ENCODE assay signal across 21 mouse cellular contexts in the genomic region with DNA sequence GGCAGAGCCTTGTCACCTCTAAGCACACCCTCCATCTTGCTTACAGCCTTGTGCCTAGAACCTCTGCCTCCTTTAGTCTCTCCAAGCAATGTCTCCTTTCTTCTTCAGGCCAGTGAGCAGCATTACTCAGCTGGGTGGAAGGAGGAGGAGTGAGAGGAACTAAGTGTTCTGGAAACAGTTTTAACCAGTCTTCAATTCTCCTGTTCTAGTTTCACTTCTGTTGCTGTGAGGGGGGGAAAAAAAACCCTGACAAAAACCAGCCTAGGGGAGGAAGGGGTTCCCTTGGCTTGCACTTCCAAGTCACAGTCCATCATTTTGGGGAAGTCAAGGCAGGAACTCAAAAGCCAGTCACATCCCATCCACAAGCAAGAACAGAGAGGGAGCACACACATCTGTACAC. TPM values are rescaled to one million over a fixed set of nuclear protein-coding genes. Genes with fewer than 3 reads are reported as not detected.
DNase-seq lines count a peak whose midpoint lies in the region; ATAC-seq and TF ChIP-seq lines count a peak whose summit lies in the region.
"Had no signal": no experiment of that assay in that cellular context is flagged by ENCODE, and none has a peak within 500 bp of the region (broad histone marks: within the 10 kb centered on the region; RNA-seq: fewer than 3 reads in every experiment).

No protein-coding gene starts in this region.

- no peak for DNase-seq in frontal cortex, postnatal 14 days (ENCODE audit: low spot score in 2 of 2)
- DNase-seq in spleen, adult 2 months (ENCODE audit: low read depth in 1 of 2, low spot score in 2 of 2), result no peak
- no peak for DNase-seq in spleen, adult 12 weeks (ENCODE audit: low spot score)
- no peak for DNase-seq in ovary, postnatal 36 days (ENCODE audit: low spot score)
- DNase-seq in urinary bladder, postnatal 36 days (ENCODE audit: low spot score in 2 of 2), result no peak
- DNase-seq: adrenal gland, postnatal 36 days; cerebellum, adult 9-10 months; gastrocnemius, postnatal 10 days; kidney, adult 18-20 months; lung, embryonic 14.5 days; thymus, postnatal 25 days had no signal

- TF ChIP-seq POLR2A in spleen, adult 2 months (IDR thresholded peaks at IDR 0.05; ENCODE audit: low read depth, low read length), result no peak

- no peaks in the 10 kb centered on the region for H3K27me3 ChIP-seq in spleen, adult 2 months (ENCODE audit: control insufficient read depth, insufficient read depth, low read length)
- H3K27me3 ChIP-seq: embryonic facial prominence, embryonic 15.5 days; hindbrain, embryonic 13.5 days; liver, embryonic 12.5 days; stomach, embryonic 15.5 days had no signal

- H3K36me3 ChIP-seq in spleen, adult 2 months (ENCODE audit: control insufficient read depth, insufficient read depth, low read length), result no peaks in the 10 kb centered on the region
- H3K36me3 ChIP-seq: embryonic facial prominence, embryonic 15.5 days; hindbrain, embryonic 13.5 days; liver, embryonic 12.5 days; midbrain, embryonic 10.5 days; stomach, embryonic 15.5 days had no signal

- peak; percentile 50; the same call in 1 of the 2 replicates for ATAC-seq in frontal cortex, adult (ENCODE audit: low TSS enrichment)
- ATAC-seq in megakaryocyte, adult 5-6 weeks (ENCODE audit: poor library complexity, severe bottlenecking), result peak; percentile 90
- ATAC-seq: forebrain, embryonic 14.5 days; liver, embryonic 12.5 days; midbrain, embryonic 16.5 days had no signal

- H3K4me1 ChIP-seq in spleen, adult 2 months (ENCODE audit: control insufficient read depth, insufficient read depth, insufficient read length), result no peaks in the 10 kb centered on the region
- H3K4me1 ChIP-seq: hindbrain, embryonic 13.5 days; liver, embryonic 12.5 days; stomach, embryonic 15.5 days had no signal

- TF ChIP-seq CTCF in spleen, adult 2 months (IDR thresholded peaks at IDR 0.05; ENCODE audit: extremely low read depth, insufficient read depth, insufficient read length, insufficient replicate concordance), result no peak

- H3K4me3 ChIP-seq in spleen, adult 2 months (ENCODE audit: extremely low read depth, insufficient read depth, insufficient read length), result no peak overlapping the region
- H3K4me3 ChIP-seq: embryonic facial prominence, embryonic 15.5 days; hindbrain, embryonic 13.5 days; liver, embryonic 12.5 days; midbrain, embryonic 10.5 days; stomach, embryonic 15.5 days had no signal

- peak overlapping the region; percentile 14; the same call in 1 of the 2 replicates for H3K27ac ChIP-seq in spleen, adult 2 months (ENCODE audit: insufficient read depth, low read length)
- H3K27ac ChIP-seq: embryonic facial prominence, embryonic 15.5 days; hindbrain, embryonic 13.5 days; kidney, postnatal 0 days; liver, embryonic 12.5 days; midbrain, embryonic 10.5 days; stomach, embryonic 15.5 days had no signal

RNA-seq across cellular contexts. Expression of a gene that starts 29.8 kb away (rescaled TPM):
- polyA plus RNA-seq in spleen, adult 2 months (2012; rRNA removed), result 4.3 and 5.1 TPM in 2 replicates
- 2.8 and 6.5 TPM in 2 replicates for total RNA-seq in megakaryocyte, adult 5-6 weeks (2015)
- 2.0 and 2.7 TPM in 2 replicates for total RNA-seq in megakaryocyte, adult 5-6 weeks (2017)
- polyA plus RNA-seq: forebrain, embryonic 14.5 days had no signal
